Mouse (Mus musculus): ENCODE data around the gene Nhlrc4. TPM values are rescaled to one million over a fixed set of nuclear protein-coding genes. Genes with fewer than 3 reads are reported as not detected.

The Nhlrc4 gene
- not detected in 2 replicates for polyA plus RNA-seq (2015; fragmentation: Nextera tagmentation; extraction: Ambion mirVana)

GRCm38 (mm10) chr17:25944366-25945163 lies at the start of gene Nhlrc4, which contains the start of gene Pigq:
TSS of gene Nhlrc4 (minus strand) at chr17:25944961.
TSS of gene Pigq (minus strand) at chr17:25944936.

GRCm38 (mm10) chr17:25985306-25986294 lies 40.8 kb upstream of the Nhlrc4 start, which contains the start of gene Capn15:
TSS of gene Capn15 (minus strand) at chr17:25985796.

GRCm38 (mm10) chr17:25951803-25952623 lies 7.3 kb upstream of the Nhlrc4 start, which contains the start of gene A930017K11Rik:
TSS of gene A930017K11Rik (minus strand) at chr17:25952565.

GRCm38 (mm10) chr17:25919144-25919785 lies 25.5 kb downstream of the Nhlrc4 start, which contains the start of gene Rab40c:
TSS of gene Rab40c (minus strand) at chr17:25919727.

Other genes with a start within 250 kb of the Nhlrc4 start
- 25.0 and 25.7 TPM in 2 replicates for gene Gng13, start 227.8 kb downstream of the Nhlrc4 start, polyA plus RNA-seq (2015; fragmentation: Nextera tagmentation; extraction: Ambion mirVana)
- 3.3 and 3.6 TPM in 2 replicates for gene Chtf18, start 217.5 kb downstream of the Nhlrc4 start, polyA plus RNA-seq (2015; fragmentation: Nextera tagmentation; extraction: Ambion mirVana)
- gene Rpusd1, start 217.3 kb downstream of the Nhlrc4 start, polyA plus RNA-seq (2015; fragmentation: Nextera tagmentation; extraction: Ambion mirVana) = 28.2 and 33.0 TPM in 2 replicates
- gene Mslnl, start 208.9 kb downstream of the Nhlrc4 start, polyA plus RNA-seq (2015; fragmentation: Nextera tagmentation; extraction: Ambion mirVana) = not detected in 2 replicates
- gene Msln, start 190.6 kb downstream of the Nhlrc4 start, polyA plus RNA-seq (2015; fragmentation: Nextera tagmentation; extraction: Ambion mirVana) = 4.9 and 9.2 TPM in 2 replicates
- 22.1 and 26.8 TPM in 2 replicates for gene Narfl, start 171.2 kb downstream of the Nhlrc4 start, polyA plus RNA-seq (2015; fragmentation: Nextera tagmentation; extraction: Ambion mirVana)
- gene Haghl, start 159.3 kb downstream of the Nhlrc4 start, polyA plus RNA-seq (2015; fragmentation: Nextera tagmentation; extraction: Ambion mirVana) = 239 and 280 TPM in 2 replicates
- gene Ccdc78, start 158.4 kb downstream of the Nhlrc4 start, polyA plus RNA-seq (2015; fragmentation: Nextera tagmentation; extraction: Ambion mirVana) = 0.57 and 0.65 TPM in 2 replicates
- 114 and 116 TPM in 2 replicates for gene Fam173a, start 152.1 kb downstream of the Nhlrc4 start, polyA plus RNA-seq (2015; fragmentation: Nextera tagmentation; extraction: Ambion mirVana)
- gene AC134908.4, start 149.3 kb downstream of the Nhlrc4 start, polyA plus RNA-seq (2015; fragmentation: Nextera tagmentation; extraction: Ambion mirVana) = 3.6 and 5.2 TPM in 2 replicates
- gene Metrn, start 147.8 kb downstream of the Nhlrc4 start, polyA plus RNA-seq (2015; fragmentation: Nextera tagmentation; extraction: Ambion mirVana) = 120 and 140 TPM in 2 replicates
- gene Fbxl16, start 135.9 kb downstream of the Nhlrc4 start, polyA plus RNA-seq (2015; fragmentation: Nextera tagmentation; extraction: Ambion mirVana) = 55.3 and 58.9 TPM in 2 replicates
- gene Wdr24, start 121.3 kb downstream of the Nhlrc4 start, polyA plus RNA-seq (2015; fragmentation: Nextera tagmentation; extraction: Ambion mirVana) = 21.0 and 21.7 TPM in 2 replicates
- 37.1 and 44.5 TPM in 2 replicates for gene Jmjd8, start 116.1 kb downstream of the Nhlrc4 start, polyA plus RNA-seq (2015; fragmentation: Nextera tagmentation; extraction: Ambion mirVana)
- 354 and 408 TPM in 2 replicates for gene Stub1, start 111.6 kb downstream of the Nhlrc4 start, polyA plus RNA-seq (2015; fragmentation: Nextera tagmentation; extraction: Ambion mirVana)
- gene Rhbdl1, start 107.7 kb downstream of the Nhlrc4 start, polyA plus RNA-seq (2015; fragmentation: Nextera tagmentation; extraction: Ambion mirVana) = 89.7 and 104 TPM in 2 replicates
- gene Gm20683, start 103.2 kb downstream of the Nhlrc4 start, polyA plus RNA-seq (2015; fragmentation: Nextera tagmentation; extraction: Ambion mirVana) = 13.1 and 18.9 TPM in 2 replicates
- 13.5 and 19.5 TPM in 2 replicates for gene Rhot2, start 100.1 kb downstream of the Nhlrc4 start, polyA plus RNA-seq (2015; fragmentation: Nextera tagmentation; extraction: Ambion mirVana)
- gene Wdr90, start 83.5 kb downstream of the Nhlrc4 start, polyA plus RNA-seq (2015; fragmentation: Nextera tagmentation; extraction: Ambion mirVana) = 9.4 and 12.7 TPM in 2 replicates
- 64.6 and 66.2 TPM in 2 replicates for gene Mcrip2, start 76.2 kb downstream of the Nhlrc4 start, polyA plus RNA-seq (2015; fragmentation: Nextera tagmentation; extraction: Ambion mirVana)
- gene Mettl26, start 69.9 kb downstream of the Nhlrc4 start, polyA plus RNA-seq (2015; fragmentation: Nextera tagmentation; extraction: Ambion mirVana) = 81.0 and 83.3 TPM in 2 replicates
- 0.27 and 0.46 TPM in 2 replicates for gene Wfikkn1, start 64.1 kb downstream of the Nhlrc4 start, polyA plus RNA-seq (2015; fragmentation: Nextera tagmentation; extraction: Ambion mirVana)
- 37.8 and 40.6 TPM in 2 replicates for gene Rab40c, start 25.2 kb downstream of the Nhlrc4 start, polyA plus RNA-seq (2015; fragmentation: Nextera tagmentation; extraction: Ambion mirVana)
- gene Pigq, start within 50 bp of the Nhlrc4 start, polyA plus RNA-seq (2015; fragmentation: Nextera tagmentation; extraction: Ambion mirVana) = 60.7 and 77.8 TPM in 2 replicates
- gene A930017K11Rik, start 7.6 kb upstream of the Nhlrc4 start, polyA plus RNA-seq (2015; fragmentation: Nextera tagmentation; extraction: Ambion mirVana) = 0.19 TPM in 1 of 2 replicates, not detected in the other
- 14.2 and 17.7 TPM in 2 replicates for gene Capn15, start 40.8 kb upstream of the Nhlrc4 start, polyA plus RNA-seq (2015; fragmentation: Nextera tagmentation; extraction: Ambion mirVana)
- 17.1 and 17.8 TPM in 2 replicates for gene Rab11fip3, start 124.6 kb upstream of the Nhlrc4 start, polyA plus RNA-seq (2015; fragmentation: Nextera tagmentation; extraction: Ambion mirVana)
- gene Decr2, start 145.4 kb upstream of the Nhlrc4 start, polyA plus RNA-seq (2015; fragmentation: Nextera tagmentation; extraction: Ambion mirVana) = 38.7 and 44.3 TPM in 2 replicates
- gene Nme4, start 150.6 kb upstream of the Nhlrc4 start, polyA plus RNA-seq (2015; fragmentation: Nextera tagmentation; extraction: Ambion mirVana) = 13.2 TPM in 2 replicates
- 4.9 and 5.6 TPM in 2 replicates for gene Tmem8, start 168.3 kb upstream of the Nhlrc4 start, polyA plus RNA-seq (2015; fragmentation: Nextera tagmentation; extraction: Ambion mirVana)
- 192 and 200 TPM in 2 replicates for gene Mrpl28, start 178.5 kb upstream of the Nhlrc4 start, polyA plus RNA-seq (2015; fragmentation: Nextera tagmentation; extraction: Ambion mirVana)
- gene Axin1, start 193.7 kb upstream of the Nhlrc4 start, polyA plus RNA-seq (2015; fragmentation: Nextera tagmentation; extraction: Ambion mirVana) = 12.8 and 15.4 TPM in 2 replicates